Mouse (Mus musculus) hindbrain, embryonic 15.5 days (tissue): Measurements from ENCODE around the gene Il18rap. TPM values are rescaled to one million over a fixed set of nuclear protein-coding genes. Genes with fewer than 3 reads are reported as not detected.

Experiments used
- ATAC-seq: fragments of 200-750 bp; cut with Nextera tagmentation; 2 replicates; pipeline ENCODE4 v1.8.0; 2017; ENCODE audit warnings: low read depth, moderate number of reproducible peaks, moderate TSS enrichment; ENCODE audit not compliant: low FRiP score
- H3K27ac ChIP-seq: fragments of 300-500 bp; sonication (generic); replicated peaks from 2 replicates; pipeline ENCODE4 v1.5.1; 2015; ENCODE audit warnings: mild to moderate bottlenecking, inconsistent platforms
- H3K27me3 ChIP-seq: fragments of 300-500 bp; sonication (generic); 2 replicates; pipeline ENCODE4 v1.6.1; 2015; ENCODE audit warnings: control low read depth, inconsistent platforms
- H3K36me3 ChIP-seq: fragments of 300-500 bp; sonication (generic); 2 replicates; pipeline ENCODE4 v1.6.1; 2015; ENCODE audit warnings: control low read depth, inconsistent platforms
- H3K4me1 ChIP-seq: fragments of 300-500 bp; sonication (generic); replicated peaks from 2 replicates; pipeline ENCODE4 v1.6.1; 2015; ENCODE audit warnings: control low read depth, inconsistent platforms
- H3K4me2 ChIP-seq: fragments of 300-500 bp; sonication (generic); 2 replicates; pipeline ENCODE4 v1.6.1; 2015; ENCODE audit warnings: moderate library complexity, mild to moderate bottlenecking, inconsistent platforms
- H3K4me3 ChIP-seq: fragments of 300-500 bp; sonication (generic); 2 replicates; pipeline ENCODE4 v1.5.1; 2015; ENCODE audit warnings: mild to moderate bottlenecking, inconsistent platforms
- H3K9ac ChIP-seq: fragments of 300-500 bp; sonication (generic); 2 replicates; pipeline ENCODE4 v1.6.1; 2015; ENCODE audit warnings: inconsistent platforms
- H3K9me3 ChIP-seq: fragments of 300-500 bp; sonication (generic); 2 replicates; pipeline ENCODE4 v1.6.1; 2016; ENCODE audit warnings: control low read depth, inconsistent platforms
- WGBS: fragments of 180-500 bp; shearing (Covaris S2); methylation state at CpG from one replicate; pipeline ENCODE4 v1.1.7; 2015; 5-methylcytosine and 5-hydroxymethylcytosine counted together
- polyA plus RNA-seq: library from polyadenylated mRNA; unstranded; fragments of >200 nt; fragmentation: Nextera tagmentation; extraction: Ambion mirVana; gene quantifications from 2 replicates; pipeline ENCODE4 v1.2.1, GENCODE M21; 2015

Il18rap gene
- polyA plus RNA-seq, 1 experiment from 2014 or later, result not detected

- 96% methylated on average over 1 of the region's 1 CpGs for WGBS
- Histone ChIP-seq H3K36me3 (no peaks in the 10 kb centered on the region), H3K4me3 (no peak overlapping the region), H3K4me1 (no peaks in the 10 kb centered on the region), H3K27ac (no peak overlapping the region), H3K9me3 (no peaks in the 10 kb centered on the region), H3K9ac (no peak overlapping the region), H3K27me3 (0 out of 2 replicates have a peak, but pooled peaks cover 3% of the 10 kb centered on the region), H3K4me2 (no peak overlapping the region)
- ATAC-seq, result no peak
Observed at GRCm38 (mm10) chr1:40499708-40500107, 15.5 kb upstream of the Il18rap start.

GRCm38 (mm10) chr1:40501126-40501525, 14.0 kb upstream of the Il18rap start:
- Histone ChIP-seq H3K4me3 (no peak overlapping the region), H3K9ac (no peak overlapping the region), H3K4me2 (no peak overlapping the region), H3K4me1 (no peaks in the 10 kb centered on the region), H3K9me3 (no peaks in the 10 kb centered on the region), H3K27ac (no peak overlapping the region), H3K27me3 (0 out of 2 replicates have a peak, but pooled peaks cover 3% of the 10 kb centered on the region), H3K36me3 (no peaks in the 10 kb centered on the region)
- WGBS, result 89% methylated on average over 4 of the region's 4 CpGs
- ATAC-seq, result no peak

GRCm38 (mm10) chr1:40501546-40502398, 13.4 kb upstream of the Il18rap start:
- no peak overlapping the region for H3K4me2 ChIP-seq

GRCm38 (mm10) chr1:40504548-40504947, 10.6 kb upstream of the Il18rap start:
- Histone ChIP-seq H3K4me2 (no peak overlapping the region), H3K27me3 (no peaks in the 10 kb centered on the region), H3K4me3 (no peak overlapping the region), H3K27ac (no peak overlapping the region), H3K4me1 (no peaks in the 10 kb centered on the region), H3K36me3 (no peaks in the 10 kb centered on the region), H3K9me3 (no peaks in the 10 kb centered on the region), H3K9ac (no peak overlapping the region)
- ATAC-seq, result no peak
- 86% methylated on average over 5 of the region's 5 CpGs for WGBS

More at GRCm38 (mm10) chr1:40501546-40502398, 13.4 kb upstream of the Il18rap start:
- Histone ChIP-seq H3K4me1 (no peaks in the 10 kb centered on the region), H3K4me3 (no peak overlapping the region), H3K9me3 (no peaks in the 10 kb centered on the region), H3K9ac (no peak overlapping the region), H3K27me3 (0 out of 2 replicates have a peak, but pooled peaks cover 3% of the 10 kb centered on the region), H3K36me3 (no peaks in the 10 kb centered on the region), H3K27ac (no peak overlapping the region)
- WGBS, result 90% methylated on average over 11 of the region's 11 CpGs
- ATAC-seq, result no peak

GRCm38 (mm10) chr1:40516364-40516763, 1.2 kb downstream of the Il18rap start:
- Histone ChIP-seq H3K9me3 (no peaks in the 10 kb centered on the region), H3K4me2 (no peak overlapping the region), H3K27me3 (no peaks in the 10 kb centered on the region), H3K4me1 (no peaks in the 10 kb centered on the region), H3K27ac (no peak overlapping the region), H3K9ac (no peak overlapping the region), H3K4me3 (no peak overlapping the region), H3K36me3 (no peaks in the 10 kb centered on the region)
- 95% methylated on average over 6 of the region's 6 CpGs for WGBS
- ATAC-seq, result no peak

GRCm38 (mm10) chr1:40522918-40523317, 7.8 kb downstream of the Il18rap start:
- no peak for ATAC-seq
- Histone ChIP-seq H3K27me3 (no peaks in the 10 kb centered on the region), H3K9ac (no peak overlapping the region), H3K9me3 (no peaks in the 10 kb centered on the region), H3K27ac (no peak overlapping the region), H3K4me1 (no peaks in the 10 kb centered on the region), H3K36me3 (no peaks in the 10 kb centered on the region), H3K4me2 (no peak overlapping the region), H3K4me3 (no peak overlapping the region)
- WGBS, result 84% methylated on average over 7 of the region's 7 CpGs

GRCm38 (mm10) chr1:40523971-40524722, 9.0 kb downstream of the Il18rap start:
- no peak overlapping the region for H3K4me2 ChIP-seq

GRCm38 (mm10) chr1:40529287-40529686, 14.1 kb downstream of the Il18rap start:
- H3K27ac ChIP-seq, result no peak overlapping the region
- no peak for ATAC-seq
- no peaks in the 10 kb centered on the region for H3K36me3 ChIP-seq
- no peaks in the 10 kb centered on the region for H3K4me1 ChIP-seq
- no peak overlapping the region for H3K4me3 ChIP-seq
- H3K4me2 ChIP-seq, result no peak overlapping the region
- H3K9me3 ChIP-seq, result no peaks in the 10 kb centered on the region
- H3K9ac ChIP-seq, result no peak overlapping the region
- WGBS, result 91% methylated on average over 5 of the region's 5 CpGs
- no peaks in the 10 kb centered on the region for H3K27me3 ChIP-seq

More at GRCm38 (mm10) chr1:40523971-40524722, 9.0 kb downstream of the Il18rap start:
- Histone ChIP-seq H3K27ac (no peak overlapping the region), H3K4me3 (no peak overlapping the region), H3K36me3 (no peaks in the 10 kb centered on the region), H3K9ac (no peak overlapping the region), H3K9me3 (no peaks in the 10 kb centered on the region), H3K27me3 (no peaks in the 10 kb centered on the region), H3K4me1 (no peaks in the 10 kb centered on the region)
- WGBS, result 95% methylated on average over 5 of the region's 5 CpGs
- no peak for ATAC-seq

GRCm38 (mm10) chr1:40537577-40537976, 22.4 kb downstream of the Il18rap start:
- no peak overlapping the region for H3K27ac ChIP-seq
- no peak for ATAC-seq
- H3K9ac ChIP-seq, result no peak overlapping the region
- no peak overlapping the region for H3K4me2 ChIP-seq
- no peak overlapping the region for H3K4me3 ChIP-seq
- no peaks in the 10 kb centered on the region for H3K36me3 ChIP-seq
- no peaks in the 10 kb centered on the region for H3K4me1 ChIP-seq
- WGBS, result 85% methylated on average over 5 of the region's 5 CpGs
- H3K27me3 ChIP-seq, result no peaks in the 10 kb centered on the region
- no peaks in the 10 kb centered on the region for H3K9me3 ChIP-seq

GRCm38 (mm10) chr1:40544650-40545049, 29.5 kb downstream of the Il18rap start:
- WGBS, result 2% methylated on average over 2 of the region's 2 CpGs
- no peak for ATAC-seq
- Histone ChIP-seq H3K4me3 (no peak overlapping the region), H3K36me3 (no peaks in the 10 kb centered on the region), H3K27ac (no peak overlapping the region), H3K27me3 (no peaks in the 10 kb centered on the region), H3K4me2 (no peak overlapping the region), H3K9ac (no peak overlapping the region), H3K9me3 (no peaks in the 10 kb centered on the region), H3K4me1 (peaks cover 7% of the 10 kb centered on the region)

- no peaks in the 10 kb centered on the region for H3K27me3 ChIP-seq
- ATAC-seq, result no peak
- peaks cover 7% of the 10 kb centered on the region for H3K4me1 ChIP-seq
- H3K9me3 ChIP-seq, result no peaks in the 10 kb centered on the region
- no peak overlapping the region for H3K4me3 ChIP-seq
- H3K4me2 ChIP-seq, result no peak overlapping the region
- no peaks in the 10 kb centered on the region for H3K36me3 ChIP-seq
- 73% methylated on average over 4 of the region's 4 CpGs for WGBS
- H3K27ac ChIP-seq, result no peak overlapping the region
- H3K9ac ChIP-seq, result no peak overlapping the region
Observed at GRCm38 (mm10) chr1:40546645-40547044, 31.5 kb downstream of the Il18rap start.

- Histone ChIP-seq H3K9ac (no peak overlapping the region), H3K27me3 (no peaks in the 10 kb centered on the region), H3K4me1 (peaks cover 7% of the 10 kb centered on the region), H3K4me3 (no peak overlapping the region), H3K9me3 (no peaks in the 10 kb centered on the region), H3K27ac (no peak overlapping the region), H3K4me2 (peak overlapping the region; percentile 19; the same call in 1 of the 2 replicates), H3K36me3 (no peaks in the 10 kb centered on the region)
- 0 out of 2 replicates have a peak, but pooled peaks have one; percentile 61 for ATAC-seq
- WGBS, result 46% methylated on average over 11 of the region's 11 CpGs
Observed at GRCm38 (mm10) chr1:40547064-40547572, 32.0 kb downstream of the Il18rap start.
